Mouse (Mus musculus) layer of hippocampus, postnatal 14 days (tissue): ENCODE data around the gene Eif3l. TPM values are rescaled to one million over a fixed set of nuclear protein-coding genes. Genes with fewer than 3 reads are reported as not detected.

Source experiments
- total RNA-seq, 2 experiments: library from RNA; stranded (reverse); gene quantifications; 2 replicates each; pipeline ENCODE4 v1.2.3; 2021

Gene Eif3l
- total RNA-seq, 2 experiments from 2014 or later, result 82.2 to 83.1 TPM

Other genes with a start within 250 kb of the Eif3l start
- 10 to 100 TPM in 1 of 2 experiments, 1 to 10 TPM in 1; 9.9 to 10.5 TPM for gene Cdc42ep1, start 232.6 kb upstream of the Eif3l start, total RNA-seq
- gene Lgals2, start 219.7 kb upstream of the Eif3l start, total RNA-seq, result not detected
- gene Gga1, start 198.0 kb upstream of the Eif3l start, total RNA-seq, result 10 to 100 TPM; 51.3 to 52.4 TPM
- under 1 TPM in 1 of 2 experiments, not detected in 1; 0.25 TPM for gene Gm49510, start 175.5 kb upstream of the Eif3l start, total RNA-seq
- gene Sh3bp1, start 175.4 kb upstream of the Eif3l start, total RNA-seq, result 10 to 100 TPM; 16.1 to 16.8 TPM
- 100 to 1,000 TPM; 141 to 146 TPM for gene Pdxp, start 161.3 kb upstream of the Eif3l start, total RNA-seq
- gene Lgals1, start 148.5 kb upstream of the Eif3l start, total RNA-seq, result 10 to 100 TPM; 15.3 to 27.0 TPM
- gene Nol12, start 140.2 kb upstream of the Eif3l start, total RNA-seq, result 10 to 100 TPM; 35.9 to 36.1 TPM
- gene Triobp, start 127.5 kb upstream of the Eif3l start, total RNA-seq, result 10 to 100 TPM; 19.3 to 21.1 TPM
- 10 to 100 TPM; 88.8 to 94.3 TPM for gene H1f0, start 46.7 kb upstream of the Eif3l start, total RNA-seq
- gene Galr3, start 33.3 kb upstream of the Eif3l start, total RNA-seq, result under 1 TPM in 1 of 2 experiments, not detected in 1; 0.72 TPM
- 10 to 100 TPM; 18.9 to 19.0 TPM for gene Ankrd54, start 12.3 kb upstream of the Eif3l start, total RNA-seq
- gene Micall1, start 33.7 kb downstream of the Eif3l start, total RNA-seq, result 10 to 100 TPM; 36.5 to 39.3 TPM
- 100 to 1,000 TPM; 114 to 125 TPM for gene Polr2f, start 65.8 kb downstream of the Eif3l start, total RNA-seq
- gene 1700088E04Rik, start 66.1 kb downstream of the Eif3l start, total RNA-seq, result 10 to 100 TPM; 12.4 to 13.5 TPM
- gene Sox10, start 90.1 kb downstream of the Eif3l start, total RNA-seq, result 10 to 100 TPM; 52.2 to 54.1 TPM
- 10 to 100 TPM; 47.6 to 47.8 TPM for gene Pick1, start 154.0 kb downstream of the Eif3l start, total RNA-seq
- gene Gm49486, start 154.2 kb downstream of the Eif3l start, total RNA-seq, result 1 to 10 TPM; 1.3 to 1.7 TPM
- gene Slc16a8, start 179.6 kb downstream of the Eif3l start, total RNA-seq, result 1 to 10 TPM in 1 of 2 experiments, under 1 TPM in 1; 0.21 to 1.0 TPM
- 1 to 10 TPM; 2.7 to 4.0 TPM for gene Baiap2l2, start 210.4 kb downstream of the Eif3l start, total RNA-seq